In the genomic region with DNA sequence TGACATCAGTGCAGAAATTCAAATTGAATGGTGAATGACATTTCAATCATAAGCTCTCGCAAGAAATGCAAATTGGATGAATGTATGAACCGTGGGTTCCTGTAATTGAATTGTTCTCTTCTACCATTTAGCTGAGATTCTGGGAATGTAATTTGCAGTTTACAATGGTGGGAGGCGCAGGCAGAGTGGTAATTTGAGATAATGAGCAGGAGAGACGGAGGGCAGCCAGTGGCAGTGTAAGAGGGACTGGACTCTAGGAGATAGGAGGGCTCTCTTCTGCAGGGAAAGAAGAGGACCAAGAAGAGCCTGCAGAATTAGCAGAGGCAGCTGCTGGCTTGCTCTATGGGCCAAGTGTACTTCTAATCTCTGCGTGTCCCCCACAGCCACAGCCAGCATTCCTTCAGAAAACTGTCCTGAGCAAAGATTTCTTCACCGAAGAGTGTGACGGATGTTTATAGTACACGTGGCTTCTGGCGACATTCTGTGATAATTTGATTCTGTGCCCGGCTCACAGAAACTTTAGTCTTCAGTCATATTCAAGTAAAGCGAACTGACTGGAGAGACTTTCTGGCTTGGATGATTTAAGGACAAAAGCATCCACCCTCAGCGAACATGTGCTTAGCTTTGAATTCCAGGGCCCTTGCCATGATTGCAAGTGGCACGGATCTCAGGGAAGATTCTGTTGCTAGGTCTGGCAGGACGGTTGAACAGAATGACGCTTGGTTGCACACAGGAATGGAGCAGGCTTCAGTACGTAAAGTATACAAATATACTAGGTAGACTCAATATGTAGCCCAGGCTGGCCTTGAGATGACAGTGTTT, we compare ENCODE assay signal across 13 mouse cellular contexts.
DNase-seq lines count a peak whose midpoint lies in the region; ATAC-seq and TF ChIP-seq lines count a peak whose summit lies in the region.
"Had no signal": no experiment of that assay in that cellular context is flagged by ENCODE, and none has a peak within 500 bp of the region (broad histone marks: within the 10 kb centered on the region; RNA-seq: fewer than 3 reads in every experiment).

No protein-coding gene starts in this region.

- H3K9ac ChIP-seq in limb, embryonic 14.5 days (ENCODE audit: low read depth, low read length, severe bottlenecking): no peak overlapping the region
- H3K9ac ChIP-seq in embryonic facial prominence, embryonic 15.5 days: no peak overlapping the region
- H3K9ac ChIP-seq: liver, embryonic 12.5 days had no signal

- H3K36me3 ChIP-seq in limb, embryonic 14.5 days (ENCODE audit: control insufficient read depth, insufficient read depth, low read length): no peaks in the 10 kb centered on the region
- H3K36me3 ChIP-seq in limb, embryonic 10.5 days: no peaks in the 10 kb centered on the region
- H3K36me3 ChIP-seq in embryonic facial prominence, embryonic 15.5 days: no peaks in the 10 kb centered on the region
- H3K36me3 ChIP-seq: liver, embryonic 12.5 days had no signal

- no peak for DNase-seq in frontal cortex, adult 2 months (ENCODE audit: extremely low spot score in 1 of 2, low spot score in 1 of 2)
- DNase-seq in limb, embryonic 14.5 days (ENCODE audit: low spot score): peak; percentile 10
- no peak for DNase-seq in limb, embryonic 10.5 days (ENCODE audit: low spot score)
- DNase-seq in lung, postnatal 4 days: peak; percentile 6 to 26
- DNase-seq in urinary bladder, adult 2 months (ENCODE audit: low spot score): no peak
- no peak for DNase-seq in ovary, postnatal 14 days (ENCODE audit: low spot score)
- DNase-seq: adrenal gland, adult 8-10 months; B cell, adult 2 months; kidney, adult 11 months had no signal

- H3K27me3 ChIP-seq in limb, embryonic 14.5 days (ENCODE audit: control insufficient read depth, insufficient read depth, low read length): no peaks in the 10 kb centered on the region
- no peaks in the 10 kb centered on the region for H3K27me3 ChIP-seq in limb, embryonic 10.5 days (ENCODE audit: low read depth, poor library complexity, severe bottlenecking)
- H3K27me3 ChIP-seq in embryonic facial prominence, embryonic 15.5 days: no peaks in the 10 kb centered on the region
- H3K27me3 ChIP-seq: liver, embryonic 12.5 days had no signal

- no peak overlapping the region for H3K4me2 ChIP-seq in limb, embryonic 14.5 days (replicated peaks; ENCODE audit: low read depth, low read length, severe bottlenecking)
- no peak overlapping the region for H3K4me2 ChIP-seq in embryonic facial prominence, embryonic 15.5 days (replicated peaks)
- H3K4me2 ChIP-seq: liver, embryonic 12.5 days; midbrain, embryonic 11.5 days had no signal

- 69% methylated on average over 16 of the region's 16 CpGs for WGBS in limb, embryonic 14.5 days
- 81% methylated on average over 16 of the region's 16 CpGs for WGBS in limb, embryonic 10.5 days
- WGBS in embryonic facial prominence, embryonic 15.5 days: 49% methylated on average over 16 of the region's 16 CpGs

- no peak overlapping the region for H3K27ac ChIP-seq in limb, embryonic 14.5 days (replicated peaks; ENCODE audit: low read depth, low read length)
- H3K27ac ChIP-seq in limb, embryonic 10.5 days: no peak overlapping the region
- 0 out of 2 replicates have a peak overlapping the region, but pooled peaks have one; percentile 55 for H3K27ac ChIP-seq in embryonic facial prominence, embryonic 15.5 days (replicated peaks)
- H3K27ac ChIP-seq: liver, embryonic 12.5 days had no signal

- no peak for TF ChIP-seq POLR2A in limb, embryonic 14.5 days (IDR thresholded peaks at IDR 0.05; ENCODE audit: borderline replicate concordance, extremely low read depth, insufficient read depth, insufficient read length)

- no peaks in the 10 kb centered on the region for H3K9me3 ChIP-seq in limb, embryonic 14.5 days (ENCODE audit: control insufficient read depth, low read length)
- H3K9me3 ChIP-seq in limb, embryonic 10.5 days (replicated peaks): no peaks in the 10 kb centered on the region
- no peaks in the 10 kb centered on the region for H3K9me3 ChIP-seq in embryonic facial prominence, embryonic 15.5 days (replicated peaks)
- H3K9me3 ChIP-seq: liver, embryonic 12.5 days had no signal

- no peaks in the 10 kb centered on the region for H3K4me1 ChIP-seq in limb, embryonic 14.5 days (ENCODE audit: control insufficient read depth, insufficient read depth, low read length)
- H3K4me1 ChIP-seq in limb, embryonic 10.5 days: no peaks in the 10 kb centered on the region
- H3K4me1 ChIP-seq in embryonic facial prominence, embryonic 15.5 days: no peaks in the 10 kb centered on the region
- H3K4me1 ChIP-seq: liver, embryonic 12.5 days had no signal

- peak; percentile 55 for ATAC-seq in frontal cortex, adult (ENCODE audit: low TSS enrichment)
- ATAC-seq in limb, embryonic 14.5 days (ENCODE audit: low FRiP score, low read depth): no peak
- ATAC-seq in embryonic facial prominence, embryonic 15.5 days (ENCODE audit: insufficient number of reproducible peaks, low FRiP score, low TSS enrichment, low read depth): no peak
- ATAC-seq: liver, embryonic 12.5 days had no signal

- no peak overlapping the region for H3K4me3 ChIP-seq in limb, embryonic 14.5 days (replicated peaks; ENCODE audit: low read length)
- no peak overlapping the region for H3K4me3 ChIP-seq in limb, embryonic 10.5 days
- H3K4me3 ChIP-seq in embryonic facial prominence, embryonic 15.5 days (replicated peaks): no peak overlapping the region
- H3K4me3 ChIP-seq: liver, embryonic 12.5 days had no signal

Comparison
In these comparisons a context has a peak if more than half of its experiments do, and no peak if none do; other contexts are left out.
1. DNase-seq: peak in limb, embryonic 14.5 days (single experiment) and lung, postnatal 4 days (2 of 2); none in frontal cortex, adult 2 months (0 of 2), limb, embryonic 10.5 days (single experiment), urinary bladder, adult 2 months (single experiment) and ovary, postnatal 14 days (single experiment).